Mouse (Mus musculus) hindbrain, embryonic 16.5 days (tissue): ENCODE measurements around the gene Pfn1. TPM values are rescaled to one million over a fixed set of nuclear protein-coding genes. Genes with fewer than 3 reads are reported as not detected.

ENCODE experiments used
- ATAC-seq: fragments of 200-750 bp; cut with Nextera tagmentation; 2 replicates; pipeline ENCODE4 v1.8.0; 2017; ENCODE audit warnings: moderate TSS enrichment, moderate library complexity
- H3K27ac ChIP-seq: fragments of 300-500 bp; sonication (generic); 2 replicates; pipeline ENCODE4 v1.5.1; 2014; ENCODE audit warnings: low read depth, mild to moderate bottlenecking, control low read depth, low read length, moderate library complexity
- H3K27me3 ChIP-seq: fragments of 300-500 bp; sonication (generic); replicated peaks from 2 replicates; pipeline ENCODE4 v1.6.1; 2014; ENCODE audit warnings: low read length; ENCODE audit not compliant: control insufficient read depth, insufficient read depth
- H3K36me3 ChIP-seq: fragments of 300-500 bp; sonication (generic); 2 replicates; pipeline ENCODE4 v1.6.1; 2014; ENCODE audit warnings: mild to moderate bottlenecking, low read length, moderate library complexity, mixed read lengths; ENCODE audit not compliant: control insufficient read depth, insufficient read depth
- H3K4me1 ChIP-seq: fragments of 300-500 bp; sonication (generic); 2 replicates; pipeline ENCODE4 v1.6.1; 2014; ENCODE audit warnings: low read depth, low read length; ENCODE audit not compliant: control insufficient read depth, insufficient read depth
- H3K4me2 ChIP-seq: fragments of 300-500 bp; sonication (generic); 2 replicates; pipeline ENCODE4 v1.6.1; 2014; ENCODE audit warnings: mild to moderate bottlenecking, low read length, control low read depth, moderate library complexity
- H3K4me3 ChIP-seq: fragments of 300-500 bp; sonication (generic); 2 replicates; pipeline ENCODE4 v1.5.1; 2014; ENCODE audit warnings: mild to moderate bottlenecking, low read length, control low read depth, moderate library complexity
- H3K9ac ChIP-seq: fragments of 300-500 bp; sonication (generic); 2 replicates; pipeline ENCODE4 v1.6.1; 2014; ENCODE audit warnings: low read depth, mild to moderate bottlenecking, control low read depth, low read length, moderate library complexity
- H3K9me3 ChIP-seq: fragments of 300-500 bp; sonication (generic); 2 replicates; pipeline ENCODE4 v1.6.1; 2014; ENCODE audit warnings: mild to moderate bottlenecking, low read length, moderate library complexity; ENCODE audit not compliant: control insufficient read depth
- WGBS: fragments of 180-500 bp; shearing (Covaris S2); extraction: QIAGEN DNeasy Blood & Tissue Kit; methylation state at CpG from one replicate; pipeline ENCODE4 v1.1.7; 2014; 5-methylcytosine and 5-hydroxymethylcytosine counted together
- polyA plus RNA-seq: library from polyadenylated mRNA; unstranded; fragments of >200 nt; fragmentation: Nextera tagmentation; extraction: Ambion mirVana; gene quantifications from 2 replicates; pipeline ENCODE4 v1.2.1, GENCODE M21; 2015

Gene Pfn1
- polyA plus RNA-seq, 1 experiment from 2014 or later, result 638 TPM

- no peak overlapping the region for H3K4me3 ChIP-seq
- no peak for ATAC-seq
- no peak overlapping the region for H3K27ac ChIP-seq
- H3K4me2 ChIP-seq, result no peak overlapping the region
- H3K27me3 ChIP-seq, result no peaks in the 10 kb centered on the region
- H3K4me1 ChIP-seq, result peaks cover 5% of the 10 kb centered on the region
- no peak overlapping the region for H3K9ac ChIP-seq
- no peaks in the 10 kb centered on the region for H3K36me3 ChIP-seq
- H3K9me3 ChIP-seq, result no peaks in the 10 kb centered on the region
- 76% methylated on average over 3 of the region's 3 CpGs for WGBS
These were observed 39.1 kb upstream of the Pfn1 start for GRCm38 (mm10) chr11:70693504-70693903.

GRCm38 (mm10) chr11:70689578-70689977, 35.1 kb upstream of the Pfn1 start:
- 60% methylated on average over 4 of the region's 4 CpGs for WGBS
- Histone ChIP-seq H3K9me3 (no peaks in the 10 kb centered on the region), H3K4me3 (no peak overlapping the region), H3K4me2 (no peak overlapping the region), H3K9ac (no peak overlapping the region), H3K36me3 (peaks cover 2% of the 10 kb centered on the region), H3K27ac (no peak overlapping the region), H3K4me1 (peaks cover 19% of the 10 kb centered on the region), H3K27me3 (no peaks in the 10 kb centered on the region)
- no peak for ATAC-seq

GRCm38 (mm10) chr11:70688372-70688771, 33.9 kb upstream of the Pfn1 start:
- Histone ChIP-seq H3K4me1 (peaks cover 19% of the 10 kb centered on the region), H3K9me3 (no peaks in the 10 kb centered on the region), H3K9ac (peak overlapping the region; percentile 91), H3K4me2 (peak overlapping the region; percentile 81), H3K4me3 (peak overlapping the region; percentile 83), H3K27ac (peak overlapping the region; percentile 87), H3K36me3 (peaks cover 13% of the 10 kb centered on the region), H3K27me3 (no peaks in the 10 kb centered on the region)
- peak; percentile 5; the same call in 1 of the 2 replicates for ATAC-seq
- 9% methylated on average over 8 of the region's 8 CpGs for WGBS

- ATAC-seq, result peak; percentile 83
- peak within 1 kb of the TSS; percentile 81 for H3K4me2 ChIP-seq
- no peaks in the 10 kb centered on the region for H3K27me3 ChIP-seq
- peak within 1 kb of the TSS; percentile 83 for H3K4me3 ChIP-seq
- peak within 1 kb of the TSS; percentile 87 for H3K27ac ChIP-seq
- WGBS, result 0% methylated on average over 32 of the region's 55 CpGs
- H3K36me3 ChIP-seq, result peaks cover 16% of the 10 kb centered on the region
- peak within 1 kb of the TSS; percentile 91 for H3K9ac ChIP-seq
- H3K9me3 ChIP-seq, result no peaks in the 10 kb centered on the region
- peaks cover 19% of the 10 kb centered on the region for H3K4me1 ChIP-seq
These were observed 33.3 kb upstream of the Pfn1 start, which contains the start of gene Camta2 for GRCm38 (mm10) chr11:70687601-70688199. Gene Camta2, minus strand, starts transcription at chr11:70688105.

GRCm38 (mm10) chr11:70686901-70687566, 32.6 kb upstream of the Pfn1 start:
- 6% methylated on average over 16 of the region's 16 CpGs for WGBS
- Histone ChIP-seq H3K4me1 (peaks cover 24% of the 10 kb centered on the region), H3K9ac (peak overlapping the region; percentile 91), H3K4me2 (peak overlapping the region; percentile 81), H3K4me3 (peak overlapping the region; percentile 83), H3K27ac (peak overlapping the region; percentile 87), H3K27me3 (no peaks in the 10 kb centered on the region), H3K9me3 (no peaks in the 10 kb centered on the region), H3K36me3 (peaks cover 18% of the 10 kb centered on the region)
- ATAC-seq, result peak; percentile 72

GRCm38 (mm10) chr11:70683640-70684039, 29.2 kb upstream of the Pfn1 start:
- H3K4me2 ChIP-seq, result no peak overlapping the region
- no peaks in the 10 kb centered on the region for H3K27me3 ChIP-seq
- WGBS, result 88% methylated on average over 5 of the region's 5 CpGs
- H3K9ac ChIP-seq, result no peak overlapping the region
- no peak for ATAC-seq
- H3K27ac ChIP-seq, result no peak overlapping the region
- peaks cover 36% of the 10 kb centered on the region for H3K36me3 ChIP-seq
- H3K9me3 ChIP-seq, result no peaks in the 10 kb centered on the region
- H3K4me3 ChIP-seq, result no peak overlapping the region
- peaks cover 22% of the 10 kb centered on the region for H3K4me1 ChIP-seq

- ATAC-seq, result peak; percentile 72
- no peaks in the 10 kb centered on the region for H3K27me3 ChIP-seq
- peaks cover 16% of the 10 kb centered on the region for H3K4me1 ChIP-seq
- H3K27ac ChIP-seq, result no peak overlapping the region
- H3K4me3 ChIP-seq, result no peak overlapping the region
- H3K9ac ChIP-seq, result peak overlapping the region; percentile 22; the same call in 1 of the 2 replicates
- peaks cover 39% of the 10 kb centered on the region for H3K36me3 ChIP-seq
- H3K4me2 ChIP-seq, result peak overlapping the region; percentile 28; the same call in 1 of the 2 replicates
- no peaks in the 10 kb centered on the region for H3K9me3 ChIP-seq
- WGBS, result 18% methylated on average over 11 of the region's 11 CpGs
These were observed 27.6 kb upstream of the Pfn1 start for GRCm38 (mm10) chr11:70681897-70682581.

- H3K9me3 ChIP-seq, result no peaks in the 10 kb centered on the region
- peaks cover 8% of the 10 kb centered on the region for H3K4me1 ChIP-seq
- no peaks in the 10 kb centered on the region for H3K27me3 ChIP-seq
- H3K36me3 ChIP-seq, result peaks cover 42% of the 10 kb centered on the region
- no peak overlapping the region for H3K4me2 ChIP-seq
- no peak overlapping the region for H3K27ac ChIP-seq
- no peak overlapping the region for H3K4me3 ChIP-seq
- WGBS, result 74% methylated on average over 12 of the region's 12 CpGs
- ATAC-seq, result no peak
- no peak overlapping the region; the same call in 1 of the 2 replicates for H3K9ac ChIP-seq
These were observed 26.7 kb upstream of the Pfn1 start for GRCm38 (mm10) chr11:70681170-70681569.

GRCm38 (mm10) chr11:70679894-70680293, 25.4 kb upstream of the Pfn1 start:
- peaks cover 45% of the 10 kb centered on the region for H3K36me3 ChIP-seq
- H3K4me2 ChIP-seq, result no peak overlapping the region
- H3K9ac ChIP-seq, result no peak overlapping the region
- no peaks in the 10 kb centered on the region for H3K27me3 ChIP-seq
- no peaks in the 10 kb centered on the region for H3K9me3 ChIP-seq
- 93% methylated on average over 8 of the region's 8 CpGs for WGBS
- H3K4me1 ChIP-seq, result peaks cover 8% of the 10 kb centered on the region
- ATAC-seq, result no peak
- H3K27ac ChIP-seq, result no peak overlapping the region
- H3K4me3 ChIP-seq, result no peak overlapping the region
